Mouse (Mus musculus) limb, embryonic 11.5 days (tissue): ENCODE measurements around the gene Spns2. TPM values are rescaled to one million over a fixed set of nuclear protein-coding genes. Genes with fewer than 3 reads are reported as not detected.

Source experiments
- ATAC-seq: fragments of 200-750 bp; cut with Nextera tagmentation; 2 replicates; pipeline ENCODE4 v1.8.0; 2017; ENCODE audit warnings: low read depth; ENCODE audit not compliant: insufficient number of reproducible peaks, low FRiP score, low TSS enrichment
- DNase-seq: peaks from one replicate; pipeline ENCODE4 v3.0.0-alpha.2; 2015; ENCODE audit warnings: low spot score
- H3K27ac ChIP-seq: fragments of 300-500 bp; sonication (generic); replicated peaks from 2 replicates; pipeline ENCODE4 v1.5.1; 2014; ENCODE audit warnings: low read depth, mild to moderate bottlenecking, low read length
- H3K27me3 ChIP-seq: fragments of 300-500 bp; sonication (generic); 2 replicates; pipeline ENCODE4 v1.6.1; 2014; ENCODE audit warnings: mild to moderate bottlenecking, low read length, mixed read lengths; ENCODE audit not compliant: control insufficient read depth, insufficient read depth
- H3K36me3 ChIP-seq: fragments of 300-500 bp; sonication (generic); 2 replicates; pipeline ENCODE4 v1.6.1; 2014; ENCODE audit warnings: mild to moderate bottlenecking, low read length, moderate library complexity, mixed read lengths; ENCODE audit not compliant: control insufficient read depth, insufficient read depth
- H3K4me1 ChIP-seq: fragments of 300-500 bp; sonication (generic); 2 replicates; pipeline ENCODE4 v1.6.1; 2014; ENCODE audit warnings: low read length, mixed read lengths; ENCODE audit not compliant: control insufficient read depth, insufficient read depth
- H3K4me2 ChIP-seq: fragments of 300-500 bp; sonication (generic); 2 replicates; pipeline ENCODE4 v1.6.1; 2014; ENCODE audit warnings: low read depth, mild to moderate bottlenecking, moderate library complexity; ENCODE audit not compliant: severe bottlenecking
- H3K4me3 ChIP-seq: fragments of 300-500 bp; sonication (generic); 2 replicates; pipeline ENCODE4 v1.5.1; 2014; ENCODE audit warnings: low read depth, low read length
- H3K9ac ChIP-seq: fragments of 300-500 bp; sonication (generic); 2 replicates; pipeline ENCODE4 v1.6.1; 2014; ENCODE audit warnings: mild to moderate bottlenecking, low read length
- H3K9me3 ChIP-seq: fragments of 300-500 bp; sonication (generic); 2 replicates; pipeline ENCODE4 v1.6.1; 2016; ENCODE audit warnings: low read length; ENCODE audit not compliant: control insufficient read depth
- WGBS: fragments of 180-500 bp; shearing (Covaris S2); extraction: QIAGEN DNeasy Blood & Tissue Kit; methylation state at CpG from one replicate; pipeline ENCODE4 v1.1.7; 2014; 5-methylcytosine and 5-hydroxymethylcytosine counted together
- polyA plus RNA-seq: library from polyadenylated mRNA; unstranded; fragments of >200 nt; fragmentation: Nextera tagmentation; extraction: Ambion mirVana; gene quantifications from 2 replicates; pipeline ENCODE4 v1.2.1, GENCODE M21; 2014

Gene Spns2
- polyA plus RNA-seq, 1 experiment from 2014 or later = 2.1 TPM

DNA sequence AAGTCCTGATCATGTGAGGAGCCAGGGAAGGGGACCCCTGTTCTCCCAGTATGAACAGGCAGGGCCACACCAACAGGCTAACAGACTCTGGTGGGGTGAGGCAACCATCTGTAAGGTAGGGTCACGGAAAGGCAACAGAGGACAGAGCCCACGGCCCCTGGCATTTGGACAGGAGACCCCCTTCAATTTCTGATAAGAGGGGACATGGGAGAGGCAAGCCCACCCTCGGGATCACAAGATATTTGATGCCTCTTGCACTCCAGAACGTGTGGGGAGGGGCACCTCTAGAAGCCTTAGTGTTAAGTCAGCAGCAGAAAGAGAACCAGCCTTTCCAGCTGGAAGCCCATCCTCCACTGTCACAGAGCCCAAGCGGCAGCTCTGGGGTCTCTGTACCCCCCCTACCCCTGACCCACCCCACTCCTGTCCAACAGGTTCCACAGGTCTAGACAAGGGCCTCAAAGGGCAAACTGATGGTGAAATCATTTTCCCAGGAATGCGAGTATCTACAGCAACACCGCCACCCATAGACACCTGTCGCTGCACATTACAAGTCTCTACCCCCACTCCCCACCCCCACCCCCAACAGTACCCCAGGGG lies 83.5 kb downstream of the Spns2 start:
- H3K9me3 ChIP-seq = no peaks in the 10 kb centered on the region
- ATAC-seq = no peak
- H3K36me3 ChIP-seq = no peaks in the 10 kb centered on the region
- H3K9ac ChIP-seq = no peak overlapping the region
- H3K4me2 ChIP-seq = no peak overlapping the region
- H3K4me3 ChIP-seq = no peak overlapping the region
- WGBS = 44% methylated on average over 8 of the region's 8 CpGs
- H3K4me1 ChIP-seq = peaks cover 6% of the 10 kb centered on the region; the same call in 1 of the 2 replicates
- no peak for DNase-seq
- H3K27me3 ChIP-seq = peaks cover 4% of the 10 kb centered on the region; the same call in 1 of the 2 replicates
- H3K27ac ChIP-seq = no peak overlapping the region

- no peak overlapping the region for H3K27ac ChIP-seq
- DNase-seq (no peak), ATAC-seq (no peak)
- no peaks in the 10 kb centered on the region for H3K36me3 ChIP-seq
- H3K27me3 ChIP-seq = peaks cover 4% of the 10 kb centered on the region; the same call in 1 of the 2 replicates
- no peak overlapping the region for H3K4me3 ChIP-seq
- no peak overlapping the region for H3K9ac ChIP-seq
- peaks cover 8% of the 10 kb centered on the region; the same call in 1 of the 2 replicates for H3K4me1 ChIP-seq
- no peak overlapping the region for H3K4me2 ChIP-seq
- 57% methylated on average over 4 of the region's 4 CpGs for WGBS
- H3K9me3 ChIP-seq = no peaks in the 10 kb centered on the region
Measured at GRCm38 (mm10) chr11:72405532-72405931, 84.2 kb downstream of the Spns2 start.

GRCm38 (mm10) chr11:72402969-72403368 lies 86.7 kb downstream of the Spns2 start:
- no peak overlapping the region for H3K27ac ChIP-seq
- no peak for DNase-seq
- WGBS = 92% methylated on average over 12 of the region's 12 CpGs
- no peaks in the 10 kb centered on the region for H3K9me3 ChIP-seq
- no peaks in the 10 kb centered on the region for H3K27me3 ChIP-seq
- no peak overlapping the region for H3K4me2 ChIP-seq
- H3K4me3 ChIP-seq = no peak overlapping the region
- ATAC-seq = no peak
- H3K4me1 ChIP-seq = 0 out of 2 replicates have a peak, but pooled peaks cover 4% of the 10 kb centered on the region
- no peaks in the 10 kb centered on the region for H3K36me3 ChIP-seq
- H3K9ac ChIP-seq = no peak overlapping the region

DNA sequence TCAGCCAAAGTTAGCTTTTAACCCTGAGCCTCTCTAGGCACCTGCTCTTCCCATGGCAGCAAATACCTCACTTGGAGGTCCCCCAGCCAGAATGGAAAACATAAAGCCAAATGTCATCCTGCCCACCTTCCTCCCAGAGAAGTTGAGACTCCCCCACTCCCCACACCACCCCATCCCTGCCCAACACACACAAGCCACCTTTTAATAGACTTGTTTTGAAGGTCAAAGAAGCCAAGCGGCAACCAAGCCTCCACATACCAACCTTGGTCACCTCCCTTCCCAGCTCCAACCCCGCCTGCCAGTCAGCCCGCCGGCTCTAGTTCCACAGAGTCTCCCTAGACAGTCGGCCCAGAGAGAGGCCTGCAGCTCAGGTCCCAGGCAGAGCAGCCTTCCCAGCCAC lies 87.7 kb downstream of the Spns2 start:
- Histone ChIP-seq H3K9me3 (no peaks in the 10 kb centered on the region), H3K4me1 (0 out of 2 replicates have a peak, but pooled peaks cover 4% of the 10 kb centered on the region), H3K27ac (no peak overlapping the region), H3K9ac (no peak overlapping the region), H3K36me3 (no peaks in the 10 kb centered on the region), H3K4me2 (no peak overlapping the region), H3K27me3 (no peaks in the 10 kb centered on the region), H3K4me3 (no peak overlapping the region)
- 81% methylated on average over 5 of the region's 5 CpGs for WGBS
- ATAC-seq (no peak), DNase-seq (no peak)

Other genes starting within 250 kb of the Spns2 start
- 0.11 TPM in 1 of 2 replicates, not detected in the other for gene Slc13a5, start 222.7 kb downstream of the Spns2 start, polyA plus RNA-seq
- gene Xaf1, start 188.3 kb downstream of the Spns2 start, polyA plus RNA-seq = 1.9 and 2.5 TPM in 2 replicates
- not detected in 2 replicates for gene Fbxo39, start 175.5 kb downstream of the Spns2 start, polyA plus RNA-seq
- 4.8 and 6.3 TPM in 2 replicates for gene Tekt1, start 127.5 kb downstream of the Spns2 start, polyA plus RNA-seq
- gene Smtnl2, start 78.2 kb downstream of the Spns2 start, polyA plus RNA-seq = 12.2 and 13.2 TPM in 2 replicates
- gene Ggt6, start 54.4 kb downstream of the Spns2 start, polyA plus RNA-seq = not detected in 2 replicates
- gene Mybbp1a, start 48.5 kb downstream of the Spns2 start, polyA plus RNA-seq = 175 and 192 TPM in 2 replicates
- gene Spns3, start 60.6 kb upstream of the Spns2 start, polyA plus RNA-seq = 0.07 TPM in 1 of 2 replicates, not detected in the other
- gene Ube2g1, start 117.4 kb upstream of the Spns2 start, polyA plus RNA-seq = 94.7 and 96.3 TPM in 2 replicates
- 26.9 and 32.0 TPM in 2 replicates for gene Ankfy1, start 200.1 kb upstream of the Spns2 start, polyA plus RNA-seq